ENCODE assay signal across 15 mouse cellular contexts in the genomic region with DNA sequence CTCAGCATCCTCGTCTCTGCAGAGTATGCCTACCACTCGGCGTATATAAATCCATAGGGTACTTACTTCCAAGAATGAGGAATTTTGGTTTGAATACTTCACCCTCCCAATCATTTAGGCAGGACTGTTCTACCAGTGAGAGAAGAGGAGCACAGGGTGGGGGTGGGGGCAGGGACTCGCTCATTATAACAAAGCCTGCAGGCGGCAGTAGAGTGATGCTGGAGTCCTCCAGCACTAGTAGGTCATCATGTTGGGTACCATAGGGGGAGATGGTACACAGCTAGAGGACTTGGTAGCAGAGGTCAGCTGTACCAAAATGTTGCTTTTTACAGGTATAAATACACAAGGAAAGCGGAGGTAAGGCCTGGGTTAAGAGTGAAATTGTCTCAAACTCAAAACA. TPM values are rescaled to one million over a fixed set of nuclear protein-coding genes. Genes with fewer than 3 reads are reported as not detected.
DNase-seq lines count a peak whose midpoint lies in the region; ATAC-seq and TF ChIP-seq lines count a peak whose summit lies in the region.
"Had no signal": no experiment of that assay in that cellular context is flagged by ENCODE, and none has a peak within 500 bp of the region (broad histone marks: within the 10 kb centered on the region; RNA-seq: fewer than 3 reads in every experiment).

No protein-coding gene starts in this region.

- H3K27ac ChIP-seq in forebrain, postnatal 0 days (ENCODE audit: low read depth, low read length) = no peak overlapping the region
- H3K27ac ChIP-seq in forebrain, embryonic 11.5 days (ENCODE audit: low read depth, low read length) = no peak overlapping the region
- no peak overlapping the region for H3K27ac ChIP-seq in spleen, adult 2 months (ENCODE audit: insufficient read depth, low read length)
- H3K27ac ChIP-seq in stomach, postnatal 0 days (replicated peaks) = no peak overlapping the region
- H3K27ac ChIP-seq in limb, embryonic 10.5 days = no peak overlapping the region
- H3K27ac ChIP-seq: intestine, embryonic 15.5 days; midbrain, embryonic 10.5 days; neural tube, embryonic 13.5 days had no signal

- WGBS in forebrain, postnatal 0 days = 84% methylated on average over 6 of the region's 6 CpGs
- 84% methylated on average over 6 of the region's 6 CpGs for WGBS in forebrain, embryonic 11.5 days
- WGBS in spleen, adult 2 months = 79% methylated on average over 6 of the region's 6 CpGs
- 85% methylated on average over 6 of the region's 6 CpGs for WGBS in stomach, postnatal 0 days
- 85% methylated on average over 6 of the region's 6 CpGs for WGBS in limb, embryonic 10.5 days

- H3K9ac ChIP-seq in forebrain, postnatal 0 days = no peak overlapping the region
- no peak overlapping the region for H3K9ac ChIP-seq in forebrain, embryonic 11.5 days (ENCODE audit: low read length)
- no peak overlapping the region for H3K9ac ChIP-seq in stomach, postnatal 0 days (ENCODE audit: low read length)
- H3K9ac ChIP-seq: intestine, embryonic 15.5 days; neural tube, embryonic 13.5 days had no signal

- no peak for TF ChIP-seq EP300 in stomach, postnatal 0 days (optimal IDR thresholded peaks at IDR 0.05)

- no peaks in the 10 kb centered on the region for H3K9me3 ChIP-seq in forebrain, postnatal 0 days (ENCODE audit: low read length)
- no peaks in the 10 kb centered on the region for H3K9me3 ChIP-seq in forebrain, embryonic 11.5 days (ENCODE audit: control insufficient read depth, low read length)
- H3K9me3 ChIP-seq in stomach, postnatal 0 days (ENCODE audit: control insufficient read depth, low read length) = no peaks in the 10 kb centered on the region
- no peaks in the 10 kb centered on the region for H3K9me3 ChIP-seq in limb, embryonic 10.5 days (replicated peaks)
- H3K9me3 ChIP-seq: intestine, embryonic 15.5 days; midbrain, embryonic 10.5 days; neural tube, embryonic 13.5 days had no signal

- no peak overlapping the region for H3K4me2 ChIP-seq in forebrain, postnatal 0 days (ENCODE audit: low read depth)
- no peak overlapping the region for H3K4me2 ChIP-seq in forebrain, embryonic 11.5 days (ENCODE audit: low read depth, low read length, severe bottlenecking)
- no peak overlapping the region for H3K4me2 ChIP-seq in stomach, postnatal 0 days (replicated peaks; ENCODE audit: low read depth)
- H3K4me2 ChIP-seq: intestine, embryonic 15.5 days had no signal

- TF ChIP-seq CTCF in forebrain, postnatal 0 days (IDR thresholded peaks at IDR 0.05; ENCODE audit: low read depth) = 0 out of 2 replicates have a peak, but pooled peaks have one; percentile 29
- TF ChIP-seq CTCF in spleen, adult 2 months (IDR thresholded peaks at IDR 0.05; ENCODE audit: extremely low read depth, insufficient read depth, insufficient read length, insufficient replicate concordance) = peak; percentile 36; the same call in 1 of the 2 replicates
- peak; percentile 49 for TF ChIP-seq CTCF in stomach, postnatal 0 days (IDR thresholded peaks at IDR 0.05; ENCODE audit: low read depth)

- no peak for TF ChIP-seq POLR2A in spleen, adult 2 months (IDR thresholded peaks at IDR 0.05; ENCODE audit: low read depth, low read length)

- ATAC-seq in forebrain, postnatal 0 days = no peak
- ATAC-seq in forebrain, embryonic 11.5 days (replicated peaks; ENCODE audit: low FRiP score) = no peak
- no peak for ATAC-seq in stomach, postnatal 0 days (ENCODE audit: low FRiP score, low TSS enrichment)
- ATAC-seq: forebrain, embryonic 14.5 days; intestine, embryonic 15.5 days had no signal

- no peaks in the 10 kb centered on the region for H3K36me3 ChIP-seq in forebrain, postnatal 0 days (ENCODE audit: insufficient read depth)
- no peaks in the 10 kb centered on the region for H3K36me3 ChIP-seq in forebrain, embryonic 11.5 days (ENCODE audit: control insufficient read depth, insufficient read depth, low read length)
- H3K36me3 ChIP-seq in spleen, adult 2 months (ENCODE audit: control insufficient read depth, insufficient read depth, low read length) = no peaks in the 10 kb centered on the region
- H3K36me3 ChIP-seq in stomach, postnatal 0 days (ENCODE audit: control insufficient read depth, insufficient read depth, low read length) = no peaks in the 10 kb centered on the region
- no peaks in the 10 kb centered on the region for H3K36me3 ChIP-seq in limb, embryonic 10.5 days
- H3K36me3 ChIP-seq: intestine, embryonic 15.5 days; midbrain, embryonic 10.5 days; neural tube, embryonic 13.5 days had no signal

- H3K4me1 ChIP-seq in forebrain, postnatal 0 days (ENCODE audit: insufficient read depth) = 0 out of 2 replicates have a peak, but pooled peaks cover 6% of the 10 kb centered on the region
- peaks cover 5% of the 10 kb centered on the region; the same call in 1 of the 2 replicates for H3K4me1 ChIP-seq in forebrain, embryonic 11.5 days (replicated peaks; ENCODE audit: control insufficient read depth, insufficient read depth, low read length)
- H3K4me1 ChIP-seq in spleen, adult 2 months (ENCODE audit: control insufficient read depth, insufficient read depth, insufficient read length) = peaks cover 6% of the 10 kb centered on the region; the same call in 1 of the 2 replicates
- no peaks in the 10 kb centered on the region for H3K4me1 ChIP-seq in stomach, postnatal 0 days (replicated peaks; ENCODE audit: control insufficient read depth, insufficient read depth)
- H3K4me1 ChIP-seq in limb, embryonic 10.5 days = peaks cover 20% of the 10 kb centered on the region

- H3K27me3 ChIP-seq in forebrain, postnatal 0 days (ENCODE audit: insufficient read depth, low read length) = no peaks in the 10 kb centered on the region
- H3K27me3 ChIP-seq in forebrain, embryonic 11.5 days (ENCODE audit: control insufficient read depth, insufficient read depth, low read length) = no peaks in the 10 kb centered on the region
- peaks cover 3% of the 10 kb centered on the region; the same call in 1 of the 2 replicates for H3K27me3 ChIP-seq in spleen, adult 2 months (ENCODE audit: control insufficient read depth, insufficient read depth, low read length)
- no peaks in the 10 kb centered on the region for H3K27me3 ChIP-seq in stomach, postnatal 0 days (ENCODE audit: control insufficient read depth, insufficient read depth, low read length)
- H3K27me3 ChIP-seq in limb, embryonic 10.5 days (ENCODE audit: low read depth, poor library complexity, severe bottlenecking) = peaks cover 21% of the 10 kb centered on the region
- H3K27me3 ChIP-seq: intestine, embryonic 15.5 days; neural tube, embryonic 13.5 days had no signal

- DNase-seq in forebrain, postnatal 0 days = no peak
- no peak for DNase-seq in forebrain, embryonic 11.5 days (ENCODE audit: low spot score)
- peak in 1 of 2 experiments; percentile 11 for DNase-seq in spleen, adult 2 months (ENCODE audit: low read depth in 1 of 2, low spot score in 2 of 2)
- DNase-seq in spleen, adult 18-20 months = no peak
- peak; percentile 64 for DNase-seq in R1 (ENCODE audit: low read depth, low spot score)
- no peak for DNase-seq in stomach, postnatal 0 days (ENCODE audit: low spot score)
- DNase-seq in limb, embryonic 10.5 days (ENCODE audit: low spot score) = no peak
- no peak for DNase-seq in gastrocnemius, postnatal 10 days
- DNase-seq: cerebellum, postnatal 14 days; heart, postnatal 10 days; right cerebral cortex, adult 18-20 months had no signal

- no peak overlapping the region for H3K4me3 ChIP-seq in forebrain, postnatal 0 days (ENCODE audit: low read depth, low read length)
- H3K4me3 ChIP-seq in forebrain, embryonic 11.5 days (ENCODE audit: low read depth, low read length) = no peak overlapping the region
- H3K4me3 ChIP-seq in spleen, adult 2 months (ENCODE audit: extremely low read depth, insufficient read depth, insufficient read length) = no peak overlapping the region
- H3K4me3 ChIP-seq in stomach, postnatal 0 days (ENCODE audit: low read depth, low read length) = no peak overlapping the region
- H3K4me3 ChIP-seq in limb, embryonic 10.5 days = no peak overlapping the region
- H3K4me3 ChIP-seq: intestine, embryonic 15.5 days; midbrain, embryonic 10.5 days; neural tube, embryonic 13.5 days had no signal

RNA-seq across cellular contexts. Expression of gene Frat2, which starts 3.6 kb away (rescaled TPM):
- total RNA-seq in forebrain, postnatal 0 days (2014; rRNA removed) = 14.4 and 22.4 TPM in 2 replicates
- 14.8 and 15.5 TPM in 2 replicates for polyA plus RNA-seq in forebrain, postnatal 0 days (2015; fragmentation: Nextera tagmentation; extraction: Ambion mirVana)
- 10.4 and 14.1 TPM in 2 replicates for polyA plus RNA-seq in forebrain, embryonic 11.5 days (2014; fragmentation: Nextera tagmentation; extraction: Ambion mirVana)
- polyA plus RNA-seq in spleen, adult 2 months (2012; rRNA removed) = 7.6 and 14.4 TPM in 2 replicates
- 3.5 and 4.3 TPM in 2 replicates for polyA plus RNA-seq in stomach, postnatal 0 days (2015; fragmentation: Nextera tagmentation; extraction: Ambion mirVana)
- polyA plus RNA-seq in limb, embryonic 10.5 days (2016; fragmentation: Nextera tagmentation; extraction: Ambion mirVana) = 1.9 and 3.0 TPM in 2 replicates
- total RNA-seq in gastrocnemius, postnatal 10 days (2021) = 10 to 100 TPM; 17.3 to 23.7 TPM

RNA-seq across cellular contexts. Expression of gene Frat1, which starts 14.6 kb away (rescaled TPM):
- 40.2 and 43.4 TPM in 2 replicates for total RNA-seq in forebrain, postnatal 0 days (2014; rRNA removed)
- 48.2 and 52.3 TPM in 2 replicates for polyA plus RNA-seq in forebrain, postnatal 0 days (2015; fragmentation: Nextera tagmentation; extraction: Ambion mirVana)
- polyA plus RNA-seq in forebrain, embryonic 11.5 days (2014; fragmentation: Nextera tagmentation; extraction: Ambion mirVana) = 12.7 and 13.2 TPM in 2 replicates
- 7.6 and 12.7 TPM in 2 replicates for polyA plus RNA-seq in spleen, adult 2 months (2012; rRNA removed)
- polyA plus RNA-seq in stomach, postnatal 0 days (2015; fragmentation: Nextera tagmentation; extraction: Ambion mirVana) = 9.3 and 9.8 TPM in 2 replicates
- polyA plus RNA-seq in limb, embryonic 10.5 days (2016; fragmentation: Nextera tagmentation; extraction: Ambion mirVana) = 4.3 and 4.9 TPM in 2 replicates
- total RNA-seq in gastrocnemius, postnatal 10 days (2021) = 1 to 10 TPM; 5.6 to 6.1 TPM

RNA-seq across cellular contexts. Expression of gene Arhgap19, which starts 42.5 kb away (rescaled TPM):
- 3.9 and 6.0 TPM in 2 replicates for total RNA-seq in forebrain, postnatal 0 days (2014; rRNA removed)
- 3.1 and 3.2 TPM in 2 replicates for polyA plus RNA-seq in forebrain, postnatal 0 days (2015; fragmentation: Nextera tagmentation; extraction: Ambion mirVana)
- 44.1 and 48.4 TPM in 2 replicates for polyA plus RNA-seq in forebrain, embryonic 11.5 days (2014; fragmentation: Nextera tagmentation; extraction: Ambion mirVana)
- 4.8 and 8.5 TPM in 2 replicates for polyA plus RNA-seq in spleen, adult 2 months (2012; rRNA removed)
- 2.7 and 3.5 TPM in 2 replicates for polyA plus RNA-seq in stomach, postnatal 0 days (2015; fragmentation: Nextera tagmentation; extraction: Ambion mirVana)
- 45.7 and 47.1 TPM in 2 replicates for polyA plus RNA-seq in limb, embryonic 10.5 days (2016; fragmentation: Nextera tagmentation; extraction: Ambion mirVana)
- 10 to 100 TPM in 1 of 2 experiments, 1 to 10 TPM in 1; 9.5 to 11.6 TPM for total RNA-seq in gastrocnemius, postnatal 10 days (2021)

RNA-seq across cellular contexts. Expression of gene Rrp12, which starts 51.6 kb away (rescaled TPM):
- total RNA-seq in forebrain, postnatal 0 days (2014; rRNA removed) = 17.0 and 19.5 TPM in 2 replicates
- polyA plus RNA-seq in forebrain, postnatal 0 days (2015; fragmentation: Nextera tagmentation; extraction: Ambion mirVana) = 12.3 and 14.4 TPM in 2 replicates
- 24.3 and 26.1 TPM in 2 replicates for polyA plus RNA-seq in forebrain, embryonic 11.5 days (2014; fragmentation: Nextera tagmentation; extraction: Ambion mirVana)
- polyA plus RNA-seq in spleen, adult 2 months (2012; rRNA removed) = 7.0 and 9.2 TPM in 2 replicates
- polyA plus RNA-seq in stomach, postnatal 0 days (2015; fragmentation: Nextera tagmentation; extraction: Ambion mirVana) = 6.3 and 6.4 TPM in 2 replicates
- polyA plus RNA-seq in limb, embryonic 10.5 days (2016; fragmentation: Nextera tagmentation; extraction: Ambion mirVana) = 31.9 and 39.8 TPM in 2 replicates
- total RNA-seq in gastrocnemius, postnatal 10 days (2021) = 10 to 100 TPM; 27.6 to 28.4 TPM
